Mouse (Mus musculus) kidney, adult 11 months (tissue): Measurements from ENCODE around the gene Dock1.

Source experiments
- DNase-seq: peaks from one replicate; pipeline ENCODE4 v3.0.0; 2022

Dock1 gene

DNA sequence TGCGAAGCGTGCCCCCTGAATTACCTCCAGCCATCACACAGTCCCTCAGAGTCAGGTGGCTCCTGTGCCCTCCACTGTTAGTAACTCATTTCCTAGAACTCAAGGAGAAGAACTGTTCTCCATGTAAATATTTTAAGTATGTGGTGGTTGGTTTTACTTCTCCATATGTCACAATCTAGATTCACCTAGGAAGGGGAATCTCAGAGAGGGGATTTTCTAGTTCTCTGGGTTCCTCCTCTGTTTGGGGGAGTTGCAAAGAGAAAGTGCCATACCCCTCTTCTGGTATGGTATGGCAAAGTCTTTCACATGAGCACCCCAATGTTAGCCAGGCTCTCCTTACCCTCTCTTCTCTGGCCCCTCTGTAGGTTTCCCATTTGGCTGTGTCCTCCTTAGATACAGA, 525.2 kb downstream of the Dock1 start:
- no peak for DNase-seq

DNA sequence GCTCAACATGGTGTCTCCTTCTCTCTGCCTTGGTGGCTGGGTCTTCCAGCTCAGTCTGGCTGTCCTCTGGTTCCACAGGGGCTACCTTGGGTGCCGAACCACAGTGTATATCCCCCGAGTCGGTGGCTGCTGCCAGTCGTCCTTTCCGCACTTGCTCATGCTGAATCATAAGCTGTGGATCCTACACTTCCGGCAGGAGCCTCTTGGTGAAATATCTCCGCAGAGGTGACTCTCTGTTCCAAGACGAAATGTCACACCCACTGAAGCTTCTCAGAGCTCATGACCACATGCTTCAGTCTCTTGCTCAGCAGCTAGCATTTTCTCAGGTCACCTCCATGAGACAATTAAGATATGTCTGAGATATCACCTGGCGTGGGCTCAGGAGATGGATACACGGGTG, 526.4 kb downstream of the Dock1 start:
- no peak for DNase-seq

DNA sequence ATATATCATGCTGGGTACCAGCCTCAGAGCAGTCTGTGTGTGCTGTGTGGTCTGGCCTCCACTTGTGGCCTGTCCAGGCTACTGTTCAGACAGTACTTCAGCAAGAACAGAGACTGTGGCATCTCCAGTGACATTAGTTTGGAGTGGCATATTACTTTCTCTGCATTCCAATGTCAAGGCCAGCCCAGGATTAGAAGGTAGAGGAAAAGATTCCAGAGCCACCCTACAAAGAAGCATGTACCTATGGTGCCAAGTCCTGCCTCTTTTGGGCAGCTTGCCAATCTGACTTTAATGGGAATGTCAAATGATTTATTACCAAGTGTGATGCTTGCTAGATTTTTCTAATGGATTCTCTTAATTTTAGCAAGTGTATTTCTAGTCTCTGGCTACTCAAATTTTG, 533.5 kb downstream of the Dock1 start:
- peak; percentile 57 for DNase-seq

GRCm38 (mm10) chr7:135205111-135205510, 534.7 kb downstream of the Dock1 start:
- no peak for DNase-seq

- no peak for DNase-seq
Observed at GRCm38 (mm10) chr7:135208947-135209567, 538.6 kb downstream of the Dock1 start.

GRCm38 (mm10) chr7:135210296-135210695, 539.8 kb downstream of the Dock1 start:
- DNase-seq = no peak

GRCm38 (mm10) chr7:135210831-135211230, 540.4 kb downstream of the Dock1 start:
- DNase-seq = no peak

GRCm38 (mm10) chr7:135212505-135212904, 542.1 kb downstream of the Dock1 start:
- peak; percentile 59 for DNase-seq

- DNase-seq = no peak
Observed at GRCm38 (mm10) chr7:135221475-135221874, 551.0 kb downstream of the Dock1 start.
